Mouse (Mus musculus) hindbrain, embryonic 16.5 days (tissue): ENCODE data around the gene Lmbrd1. TPM values are rescaled to one million over a fixed set of nuclear protein-coding genes. Genes with fewer than 3 reads are reported as not detected.
"Not testable (repeated sequence)": the region's sequence is repeated elsewhere in the genome, so short reads cannot be mapped to it uniquely, and the experiment has no call there.

Experiments used
- ATAC-seq: fragments of 200-750 bp; cut with Nextera tagmentation; 2 replicates; pipeline ENCODE4 v1.8.0; 2017; ENCODE audit warnings: moderate TSS enrichment, moderate library complexity
- H3K27ac ChIP-seq: fragments of 300-500 bp; sonication (generic); 2 replicates; pipeline ENCODE4 v1.5.1; 2014; ENCODE audit warnings: low read depth, mild to moderate bottlenecking, control low read depth, low read length, moderate library complexity
- H3K27me3 ChIP-seq: fragments of 300-500 bp; sonication (generic); replicated peaks from 2 replicates; pipeline ENCODE4 v1.6.1; 2014; ENCODE audit warnings: low read length; ENCODE audit not compliant: control insufficient read depth, insufficient read depth
- H3K36me3 ChIP-seq: fragments of 300-500 bp; sonication (generic); 2 replicates; pipeline ENCODE4 v1.6.1; 2014; ENCODE audit warnings: mild to moderate bottlenecking, low read length, moderate library complexity, mixed read lengths; ENCODE audit not compliant: control insufficient read depth, insufficient read depth
- H3K4me1 ChIP-seq: fragments of 300-500 bp; sonication (generic); 2 replicates; pipeline ENCODE4 v1.6.1; 2014; ENCODE audit warnings: low read depth, low read length; ENCODE audit not compliant: control insufficient read depth, insufficient read depth
- H3K4me2 ChIP-seq: fragments of 300-500 bp; sonication (generic); 2 replicates; pipeline ENCODE4 v1.6.1; 2014; ENCODE audit warnings: mild to moderate bottlenecking, low read length, control low read depth, moderate library complexity
- H3K4me3 ChIP-seq: fragments of 300-500 bp; sonication (generic); 2 replicates; pipeline ENCODE4 v1.5.1; 2014; ENCODE audit warnings: mild to moderate bottlenecking, low read length, control low read depth, moderate library complexity
- H3K9ac ChIP-seq: fragments of 300-500 bp; sonication (generic); 2 replicates; pipeline ENCODE4 v1.6.1; 2014; ENCODE audit warnings: low read depth, mild to moderate bottlenecking, control low read depth, low read length, moderate library complexity
- H3K9me3 ChIP-seq: fragments of 300-500 bp; sonication (generic); 2 replicates; pipeline ENCODE4 v1.6.1; 2014; ENCODE audit warnings: mild to moderate bottlenecking, low read length, moderate library complexity; ENCODE audit not compliant: control insufficient read depth
- WGBS: fragments of 180-500 bp; shearing (Covaris S2); extraction: QIAGEN DNeasy Blood & Tissue Kit; methylation state at CpG from one replicate; pipeline ENCODE4 v1.1.7; 2014; 5-methylcytosine and 5-hydroxymethylcytosine counted together
- polyA plus RNA-seq: library from polyadenylated mRNA; unstranded; fragments of >200 nt; fragmentation: Nextera tagmentation; extraction: Ambion mirVana; gene quantifications from 2 replicates; pipeline ENCODE4 v1.2.1, GENCODE M21; 2015

Lmbrd1 gene
- polyA plus RNA-seq, 1 experiment from 2014 or later: 59.0 TPM

DNA sequence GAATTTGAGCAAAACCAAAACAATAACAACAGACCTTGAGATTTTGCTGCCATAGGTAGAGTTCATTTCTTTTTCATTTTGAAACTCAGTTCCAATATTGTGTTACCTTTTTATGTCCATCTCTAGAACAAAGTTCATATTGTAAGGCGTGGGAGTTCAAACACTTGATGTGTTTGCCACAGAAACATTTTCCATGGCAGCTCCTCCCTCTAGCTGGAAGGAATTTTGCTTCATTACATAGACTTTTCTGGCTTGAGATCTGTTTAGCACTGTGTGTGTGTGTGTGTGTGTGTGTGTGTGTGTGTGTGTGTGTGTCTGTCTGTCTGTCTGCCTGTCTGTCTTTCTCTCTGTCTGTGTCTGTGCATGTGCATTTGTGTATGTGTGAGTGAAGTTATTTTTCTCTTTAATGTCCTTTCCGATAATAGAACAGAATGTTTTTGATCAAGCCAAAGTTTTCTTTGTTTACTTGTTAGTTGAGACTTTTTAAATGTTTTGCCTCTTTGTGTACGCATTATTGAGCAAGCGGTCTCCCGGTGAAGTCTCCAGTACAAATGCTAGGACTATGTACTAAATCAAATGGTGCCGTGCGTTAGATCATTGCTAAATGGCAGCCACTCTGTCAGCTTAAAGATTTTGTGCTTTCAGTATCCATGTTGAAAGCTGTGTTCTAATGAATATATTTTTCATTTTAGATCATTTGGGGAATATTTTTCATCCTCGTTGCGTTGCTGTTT, 64.9 kb downstream of the Lmbrd1 start:
- ATAC-seq: no peak
- Histone ChIP-seq H3K27me3 (no peaks in the 10 kb centered on the region), H3K4me2 (no peak overlapping the region), H3K9ac (no peak overlapping the region), H3K27ac (no peak overlapping the region), H3K4me1 (no peaks in the 10 kb centered on the region), H3K9me3 (no peaks in the 10 kb centered on the region), H3K4me3 (no peak overlapping the region), H3K36me3 (peaks cover 6% of the 10 kb centered on the region)
- 87% methylated on average over 9 of the region's 9 CpGs for WGBS

DNA sequence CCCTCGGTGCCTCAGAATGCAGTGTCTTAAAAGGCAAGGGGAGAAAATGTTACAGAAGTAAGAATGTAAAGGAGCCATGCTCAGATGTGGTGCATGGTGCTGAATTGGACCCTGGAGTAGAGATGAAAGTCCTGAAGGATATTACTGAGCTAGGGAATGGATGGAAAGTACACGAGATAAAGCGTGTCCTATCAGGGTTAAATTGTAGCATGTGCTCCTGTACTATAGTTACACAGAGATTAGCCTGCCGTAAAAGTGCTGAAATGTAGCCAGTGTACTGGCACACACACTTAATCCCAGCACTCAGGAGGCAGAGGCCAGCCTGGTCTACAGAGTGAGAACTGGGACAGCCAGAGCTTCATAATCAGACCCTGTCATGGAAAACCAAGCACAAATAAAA, 74.3 kb downstream of the Lmbrd1 start:
- H3K36me3 ChIP-seq: peaks cover 20% of the 10 kb centered on the region
- no peak overlapping the region for H3K27ac ChIP-seq
- 93% methylated on average over 4 of the region's 4 CpGs for WGBS
- H3K9ac ChIP-seq: no peak overlapping the region
- H3K4me1 ChIP-seq: no peaks in the 10 kb centered on the region
- no peak overlapping the region for H3K4me2 ChIP-seq
- no peaks in the 10 kb centered on the region for H3K27me3 ChIP-seq
- ATAC-seq: no peak
- no peaks in the 10 kb centered on the region for H3K9me3 ChIP-seq
- no peak overlapping the region for H3K4me3 ChIP-seq

DNA sequence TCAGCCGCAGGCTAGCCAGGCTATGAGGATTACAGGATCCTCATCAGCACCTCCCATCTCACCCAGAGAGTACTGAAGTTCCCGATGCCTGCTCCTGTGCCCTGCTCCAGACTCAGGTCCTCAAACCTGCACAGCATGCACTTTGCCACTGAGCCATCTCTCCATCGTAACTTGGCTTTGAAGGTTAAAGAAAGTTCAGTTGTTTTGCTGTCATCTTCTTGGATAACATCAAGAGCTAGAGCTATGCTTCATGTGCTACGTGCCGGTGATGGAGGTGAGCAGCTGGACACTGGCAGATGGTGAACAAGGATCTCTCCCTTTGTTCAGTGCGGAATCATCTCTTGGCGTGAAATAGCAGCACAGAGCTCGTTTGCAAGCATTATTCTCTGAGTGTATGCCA, 80.1 kb downstream of the Lmbrd1 start:
- ATAC-seq: peak; percentile 73; the same call in 1 of the 2 replicates
- Histone ChIP-seq H3K9ac (no peak overlapping the region), H3K9me3 (no peaks in the 10 kb centered on the region), H3K4me1 (0 out of 2 replicates have a peak, but pooled peaks cover 3% of the 10 kb centered on the region), H3K36me3 (no peaks in the 10 kb centered on the region), H3K4me3 (no peak overlapping the region), H3K27me3 (no peaks in the 10 kb centered on the region), H3K4me2 (no peak overlapping the region), H3K27ac (no peak overlapping the region)
- 54% methylated on average over 8 of the region's 8 CpGs for WGBS

- no peak overlapping the region for H3K4me2 ChIP-seq
- H3K9me3 ChIP-seq: no peaks in the 10 kb centered on the region
- no peaks in the 10 kb centered on the region for H3K4me1 ChIP-seq
- H3K27ac ChIP-seq: no peak overlapping the region
- no peak overlapping the region for H3K4me3 ChIP-seq
- WGBS: 76% methylated on average over 8 of the region's 8 CpGs
- no peaks in the 10 kb centered on the region for H3K27me3 ChIP-seq
- H3K36me3 ChIP-seq: no peaks in the 10 kb centered on the region
- ATAC-seq: no peak
- no peak overlapping the region for H3K9ac ChIP-seq
These were observed 88.0 kb downstream of the Lmbrd1 start for GRCm38 (mm10) chr1:24766466-24766865.

DNA sequence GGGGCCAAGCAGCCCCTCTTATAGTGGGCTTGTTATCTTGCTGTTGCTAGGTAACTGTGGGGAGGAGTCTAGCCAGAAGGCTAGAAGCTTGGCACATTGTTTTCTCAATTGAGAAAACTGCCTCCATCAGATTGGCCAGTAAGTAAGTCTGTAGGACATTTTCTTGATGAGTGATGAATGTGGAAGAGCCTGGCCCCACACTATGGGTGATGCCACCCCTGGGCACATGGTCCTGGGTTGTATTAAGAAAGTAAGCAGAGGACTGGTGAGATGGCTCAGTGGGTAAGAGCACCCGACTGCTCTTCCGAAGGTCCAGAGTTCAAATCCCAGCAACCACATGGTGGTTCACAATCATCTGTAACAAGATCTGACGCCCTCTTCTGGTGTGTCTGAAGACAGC, 88.8 kb downstream of the Lmbrd1 start:
- not testable (repeated sequence) for H3K4me3 ChIP-seq, ATAC-seq, H3K9me3 ChIP-seq, H3K27ac ChIP-seq, H3K4me2 ChIP-seq, H3K27me3 ChIP-seq, H3K9ac ChIP-seq, H3K4me1 ChIP-seq, H3K36me3 ChIP-seq
- 100% methylated on average over 2 of the region's 3 CpGs for WGBS

GRCm38 (mm10) chr1:24773642-24774041, 95.2 kb downstream of the Lmbrd1 start:
- Histone ChIP-seq H3K36me3 (no peaks in the 10 kb centered on the region), H3K9me3 (no peaks in the 10 kb centered on the region), H3K4me1 (no peaks in the 10 kb centered on the region), H3K4me3 (no peak overlapping the region), H3K27ac (no peak overlapping the region), H3K27me3 (no peaks in the 10 kb centered on the region), H3K9ac (no peak overlapping the region), H3K4me2 (no peak overlapping the region)
- 72% methylated on average over 2 of the region's 2 CpGs for WGBS
- no peak for ATAC-seq

DNA sequence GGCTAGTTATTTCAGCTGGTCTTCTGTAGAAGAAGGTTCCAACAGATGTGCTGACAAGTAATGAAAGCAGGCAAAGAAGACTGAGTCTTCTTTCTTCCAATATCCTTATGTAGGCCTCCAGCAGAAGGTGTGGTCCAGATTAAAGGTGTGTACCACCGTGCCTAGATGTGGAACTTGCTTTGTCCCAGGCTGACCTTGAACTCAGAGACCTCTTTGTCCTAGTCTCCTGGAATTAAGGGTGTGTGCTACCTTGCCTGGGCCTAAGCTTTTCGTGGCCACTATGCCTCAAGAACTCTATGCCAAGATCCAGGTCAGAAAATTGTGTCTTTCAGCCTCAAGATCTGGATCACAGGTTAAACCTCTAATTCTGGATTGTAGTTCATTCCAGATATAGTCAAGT, 98.1 kb downstream of the Lmbrd1 start:
- Histone ChIP-seq H3K36me3 (no peaks in the 10 kb centered on the region), H3K9me3 (no peaks in the 10 kb centered on the region), H3K27me3 (no peaks in the 10 kb centered on the region), H3K4me1 (no peaks in the 10 kb centered on the region), H3K4me3 (no peak overlapping the region), H3K27ac (no peak overlapping the region), H3K9ac (no peak overlapping the region), H3K4me2 (no peak overlapping the region)
- whole genome bisulfite sequencing: 86% methylated on average over 2 of the region's 2 CpGs
- ATAC-seq: no peak

- no peak overlapping the region for H3K4me2 ChIP-seq
- H3K9me3 ChIP-seq: no peaks in the 10 kb centered on the region
- no peak for ATAC-seq
- H3K36me3 ChIP-seq: no peaks in the 10 kb centered on the region
- H3K4me1 ChIP-seq: no peaks in the 10 kb centered on the region
- no peak overlapping the region for H3K4me3 ChIP-seq
- H3K9ac ChIP-seq: no peak overlapping the region
- no peaks in the 10 kb centered on the region for H3K27me3 ChIP-seq
- no peak overlapping the region for H3K27ac ChIP-seq
- 88% methylated on average over 6 of the region's 6 CpGs for WGBS
These were observed 114.7 kb downstream of the Lmbrd1 start for GRCm38 (mm10) chr1:24793168-24793567.

- not testable (repeated sequence) for H3K9ac ChIP-seq, H3K4me1 ChIP-seq, H3K27ac ChIP-seq, H3K4me3 ChIP-seq, H3K4me2 ChIP-seq, ATAC-seq, H3K27me3 ChIP-seq, H3K9me3 ChIP-seq, H3K36me3 ChIP-seq
- 96% methylated on average over 21 of the region's 21 CpGs for WGBS
These were observed 129.5 kb downstream of the Lmbrd1 start for GRCm38 (mm10) chr1:24807971-24808370.
